Mouse (Mus musculus) kidney, postnatal 0 days (tissue): ENCODE results near the gene Paxx. TPM values are rescaled to one million over a fixed set of nuclear protein-coding genes. Genes with fewer than 3 reads are reported as not detected.

Experiments
- ATAC-seq: fragments of 200-750 bp; cut with Nextera tagmentation; replicated peaks from 2 replicates; pipeline ENCODE4 v1.8.0; 2017; ENCODE audit warnings: low read depth, moderate number of reproducible peaks, moderate TSS enrichment, moderate library complexity; ENCODE audit not compliant: low FRiP score
- DNase-seq: peaks from one replicate; pipeline ENCODE4 v3.0.0-alpha.2; 2016; ENCODE audit warnings: low spot score
- H3K27ac ChIP-seq: fragments of 300-500 bp; sonication (generic); 2 replicates; pipeline ENCODE4 v1.5.1; 2014; ENCODE audit warnings: mild to moderate bottlenecking
- H3K27me3 ChIP-seq: fragments of 300-500 bp; sonication (generic); 2 replicates; pipeline ENCODE4 v1.6.1; 2014; ENCODE audit warnings: low read length, mixed read lengths; ENCODE audit not compliant: insufficient read depth
- H3K36me3 ChIP-seq: fragments of 300-500 bp; sonication (generic); 2 replicates; pipeline ENCODE4 v1.6.1; 2014; ENCODE audit warnings: low read length, mixed read lengths; ENCODE audit not compliant: insufficient read depth
- H3K4me1 ChIP-seq: fragments of 300-500 bp; sonication (generic); replicated peaks from 2 replicates; pipeline ENCODE4 v1.6.1; 2014; ENCODE audit warnings: antibody characterized with exemption, low read length, mixed read lengths; ENCODE audit not compliant: insufficient read depth
- H3K4me2 ChIP-seq: fragments of 300-500 bp; sonication (generic); 2 replicates; pipeline ENCODE4 v1.6.1; 2014; ENCODE audit warnings: mild to moderate bottlenecking, low read length, moderate library complexity, mixed read lengths
- H3K4me3 ChIP-seq: fragments of 300-500 bp; sonication (generic); replicated peaks from 2 replicates; pipeline ENCODE4 v1.5.1; 2014; ENCODE audit warnings: low read depth, low read length
- H3K9ac ChIP-seq: fragments of 300-500 bp; sonication (generic); 2 replicates; pipeline ENCODE4 v1.6.1; 2014; ENCODE audit warnings: low read depth, low read length
- H3K9me3 ChIP-seq: fragments of 300-500 bp; sonication (generic); replicated peaks from 2 replicates; pipeline ENCODE4 v1.6.1; 2016; ENCODE audit warnings: low read length, inconsistent platforms, mixed read lengths
- CTCF ChIP-seq: IDR thresholded peaks from 2 replicates; pipeline ENCODE4 v1.5.1; 2016; ENCODE audit warnings: antibody characterized with exemption, low read depth, mild to moderate bottlenecking, moderate library complexity
- WGBS: fragments of 180-500 bp; shearing (Covaris S2); extraction: QIAGEN DNeasy Blood & Tissue Kit; methylation state at CpG from one replicate; pipeline ENCODE4 v1.1.7; 2014; 5-methylcytosine and 5-hydroxymethylcytosine counted together
- polyA plus RNA-seq: library from polyadenylated mRNA; unstranded; fragments of >200 nt; fragmentation: Nextera tagmentation; extraction: Ambion mirVana; gene quantifications from 2 replicates; pipeline ENCODE4 v1.2.1, GENCODE M21; 2015

Paxx gene
- polyA plus RNA-seq, 1 experiment from 2014 or later, result 42.0 TPM

DNA sequence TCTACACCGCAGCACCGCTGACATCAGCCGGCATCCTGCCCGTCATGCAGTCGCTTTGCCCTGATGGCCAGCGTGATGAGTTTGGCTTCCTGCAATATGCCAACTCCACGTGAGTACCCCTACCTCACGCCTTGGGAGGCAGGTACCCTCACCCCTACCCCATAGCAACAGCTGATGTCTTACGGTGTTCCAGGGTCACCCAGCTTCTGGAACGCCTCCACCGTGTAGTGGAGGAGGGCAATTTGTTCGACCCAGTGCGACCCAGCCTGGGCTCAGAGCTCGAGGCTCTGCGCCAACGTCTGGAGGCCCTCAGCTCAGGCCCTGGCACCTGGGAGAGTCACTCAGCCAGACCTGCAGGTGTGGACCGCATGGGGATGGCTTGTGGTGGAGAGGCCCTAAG is 27.8 kb downstream of the Paxx start:
- Histone ChIP-seq H3K4me3 (no peak overlapping the region), H3K4me2 (no peak overlapping the region), H3K9me3 (no peaks in the 10 kb centered on the region), H3K27me3 (no peaks in the 10 kb centered on the region), H3K27ac (no peak overlapping the region), H3K4me1 (peaks cover 23% of the 10 kb centered on the region; the same call in 1 of the 2 replicates), H3K36me3 (peaks cover 18% of the 10 kb centered on the region; the same call in 1 of the 2 replicates), H3K9ac (no peak overlapping the region)
- ATAC-seq (no peak), DNase-seq (no peak)
- TF ChIP-seq CTCF, result no peak
- 82% methylated on average over 17 of the region's 17 CpGs for WGBS

GRCm38 (mm10) chr2:25432326-25433098 is 28.4 kb downstream of the Paxx start:
- ATAC-seq (no peak), DNase-seq (no peak)
- Histone ChIP-seq H3K4me2 (no peak overlapping the region), H3K4me1 (peaks cover 23% of the 10 kb centered on the region; the same call in 1 of the 2 replicates), H3K4me3 (no peak overlapping the region), H3K27me3 (no peaks in the 10 kb centered on the region), H3K36me3 (peaks cover 14% of the 10 kb centered on the region; the same call in 1 of the 2 replicates), H3K27ac (no peak overlapping the region), H3K9me3 (no peaks in the 10 kb centered on the region), H3K9ac (no peak overlapping the region)
- 67% methylated on average over 11 of the region's 11 CpGs for WGBS
- TF ChIP-seq CTCF, result no peak

DNA sequence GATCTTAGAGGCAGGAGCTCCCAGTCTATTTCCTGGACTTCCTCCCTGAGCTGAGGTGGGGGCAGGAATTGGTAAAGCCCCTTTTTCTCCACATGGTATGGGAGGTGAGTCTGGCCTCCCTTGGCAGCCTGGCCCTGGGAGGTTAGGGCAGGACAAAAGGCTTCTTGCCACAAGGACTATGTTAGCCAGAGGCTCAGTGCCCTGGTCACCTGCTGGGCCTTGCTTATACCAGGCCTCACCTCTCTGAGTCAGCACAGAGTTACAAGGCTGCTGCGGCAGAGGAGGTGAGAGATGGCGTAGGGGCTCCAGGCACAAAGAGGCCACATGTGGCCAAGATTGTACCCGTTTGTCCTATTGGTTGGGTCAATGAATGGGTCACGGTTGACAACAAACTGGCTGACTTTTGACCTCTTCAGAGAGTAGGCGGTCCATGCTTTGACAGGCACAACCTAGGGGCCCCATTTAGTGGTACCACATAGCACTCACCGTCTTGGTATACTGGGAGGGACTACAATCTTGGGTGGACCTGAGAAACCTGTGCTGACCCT is 29.5 kb downstream of the Paxx start:
- TF ChIP-seq CTCF, result no peak
- no peak for DNase-seq
- H3K27ac ChIP-seq, result peak overlapping the region; percentile 31; the same call in 1 of the 2 replicates
- WGBS, result 66% methylated on average over 6 of the region's 6 CpGs
- no peaks in the 10 kb centered on the region for H3K9me3 ChIP-seq
- H3K4me2 ChIP-seq, result peak overlapping the region; percentile 98; the same call in 1 of the 2 replicates
- H3K27me3 ChIP-seq, result no peaks in the 10 kb centered on the region
- H3K9ac ChIP-seq, result peak overlapping the region; percentile 18; the same call in 1 of the 2 replicates
- H3K4me3 ChIP-seq, result no peak overlapping the region
- peaks cover 23% of the 10 kb centered on the region; the same call in 1 of the 2 replicates for H3K4me1 ChIP-seq
- no peak for ATAC-seq
- H3K36me3 ChIP-seq, result 0 out of 2 replicates have a peak, but pooled peaks cover 9% of the 10 kb centered on the region

- peaks cover 23% of the 10 kb centered on the region; the same call in 1 of the 2 replicates for H3K4me1 ChIP-seq
- H3K4me2 ChIP-seq, result peak overlapping the region; percentile 98
- no peaks in the 10 kb centered on the region for H3K27me3 ChIP-seq
- H3K36me3 ChIP-seq, result 0 out of 2 replicates have a peak, but pooled peaks cover under 1% of the 10 kb centered on the region
- H3K27ac ChIP-seq, result peak overlapping the region; percentile 31; the same call in 1 of the 2 replicates
- ATAC-seq, result peak; percentile 63
- no peak overlapping the region for H3K4me3 ChIP-seq
- TF ChIP-seq CTCF, result no peak
- WGBS, result 37% methylated on average over 17 of the region's 17 CpGs
- peak; percentile 80 for DNase-seq
- no peaks in the 10 kb centered on the region for H3K9me3 ChIP-seq
- peak overlapping the region; percentile 18; the same call in 1 of the 2 replicates for H3K9ac ChIP-seq
Observed at GRCm38 (mm10) chr2:25430395-25431233, 30.3 kb downstream of the Paxx start.

DNA sequence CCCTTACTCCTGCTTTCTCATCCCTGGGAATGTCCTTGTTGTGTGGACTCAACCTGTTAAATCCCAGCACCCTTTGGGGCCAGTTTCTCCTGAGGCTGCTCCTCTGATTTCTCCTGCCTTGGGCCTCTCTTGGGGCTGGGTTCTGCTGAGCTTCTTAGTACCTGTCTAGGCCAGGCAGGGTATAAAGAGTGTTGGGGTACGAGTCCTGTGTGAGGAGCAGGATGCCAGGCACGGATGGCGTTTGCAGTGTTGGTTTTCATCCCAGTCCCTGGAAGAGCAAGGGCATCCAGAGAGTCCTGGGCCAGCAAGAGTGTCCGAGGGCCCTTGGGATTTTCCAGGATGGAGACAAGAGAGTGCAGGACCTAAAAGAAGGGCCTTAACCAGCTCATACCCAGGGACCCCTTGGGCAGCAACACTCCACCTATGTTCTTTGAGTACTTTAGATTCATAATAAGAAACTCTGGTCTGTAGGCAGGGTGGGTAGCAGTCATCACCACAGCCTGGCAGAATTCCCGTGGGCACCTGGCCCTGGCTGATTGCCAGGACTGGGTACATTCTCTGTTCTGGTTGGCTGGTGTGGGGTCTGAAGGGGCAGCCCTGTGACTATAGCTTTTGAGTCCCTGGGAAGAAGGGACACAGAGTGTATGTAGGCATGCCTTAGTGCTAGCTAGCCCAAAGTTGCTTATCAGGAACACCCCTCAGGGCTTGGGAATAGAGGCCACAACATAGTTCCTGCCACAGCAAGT is 31.3 kb downstream of the Paxx start:
- H3K4me1 ChIP-seq, result peaks cover 23% of the 10 kb centered on the region; the same call in 1 of the 2 replicates
- no peaks in the 10 kb centered on the region for H3K36me3 ChIP-seq
- 51% methylated on average over 5 of the region's 5 CpGs for WGBS
- no peaks in the 10 kb centered on the region for H3K9me3 ChIP-seq
- ATAC-seq (no peak), DNase-seq (no peak)
- peak overlapping the region; percentile 98 for H3K4me2 ChIP-seq
- no peak for TF ChIP-seq CTCF
- H3K4me3 ChIP-seq, result peak overlapping the region; percentile 55
- H3K27ac ChIP-seq, result no peak overlapping the region; the same call in 1 of the 2 replicates
- peak overlapping the region; percentile 71; the same call in 1 of the 2 replicates for H3K9ac ChIP-seq
- no peaks in the 10 kb centered on the region for H3K27me3 ChIP-seq
